Mouse (Mus musculus) c-Kit-positive CD71-positive TER-119-negative erythroid progenitor cells, embryonic 14.5 days (primary cell): Measurements from ENCODE around the gene Arhgef7.
"Not testable (repeated sequence)": the region's sequence is repeated elsewhere in the genome, so short reads cannot be mapped to it uniquely, and the experiment has no call there.

Experiments used
- DNase-seq: peaks from one replicate; pipeline ENCODE4 v3.0.0-alpha.2; 2013; ENCODE audit warnings: low read depth

The Arhgef7 gene

GRCm38 (mm10) chr8:11834691-11835090 is 107.2 kb downstream of the Arhgef7 start:
- DNase-seq: no peak

GRCm38 (mm10) chr8:11840174-11840573 is 112.7 kb downstream of the Arhgef7 start, which contains the start of gene Tex29:
Gene Tex29 (plus strand): TSS chr8:11840474.
- DNase-seq: no peak

- DNase-seq: no peak
These were observed 114.0 kb downstream of the Arhgef7 start for GRCm38 (mm10) chr8:11841571-11841970.

GRCm38 (mm10) chr8:11842757-11843156 is 115.2 kb downstream of the Arhgef7 start:
- no peak for DNase-seq

- no peak for DNase-seq
These were observed 116.3 kb downstream of the Arhgef7 start for GRCm38 (mm10) chr8:11843677-11844315.

GRCm38 (mm10) chr8:11844316-11844685 is 116.8 kb downstream of the Arhgef7 start:
- DNase-seq: no peak

GRCm38 (mm10) chr8:11846807-11847206 is 119.3 kb downstream of the Arhgef7 start:
- no peak for DNase-seq

GRCm38 (mm10) chr8:11867832-11868231 is 140.3 kb downstream of the Arhgef7 start:
- DNase-seq: no peak

- DNase-seq: not testable (repeated sequence)
These were observed 146.7 kb downstream of the Arhgef7 start for GRCm38 (mm10) chr8:11874227-11874626.

GRCm38 (mm10) chr8:11884646-11885045 is 157.1 kb downstream of the Arhgef7 start:
- DNase-seq: no peak
